Mouse (Mus musculus): ENCODE measurements around the gene Tfr2. TPM values are rescaled to one million over a fixed set of nuclear protein-coding genes. Genes with fewer than 3 reads are reported as not detected.

Tfr2 gene
- polyA plus RNA-seq, 2 experiments, result 37.6 to 45.7 TPM

DNA sequence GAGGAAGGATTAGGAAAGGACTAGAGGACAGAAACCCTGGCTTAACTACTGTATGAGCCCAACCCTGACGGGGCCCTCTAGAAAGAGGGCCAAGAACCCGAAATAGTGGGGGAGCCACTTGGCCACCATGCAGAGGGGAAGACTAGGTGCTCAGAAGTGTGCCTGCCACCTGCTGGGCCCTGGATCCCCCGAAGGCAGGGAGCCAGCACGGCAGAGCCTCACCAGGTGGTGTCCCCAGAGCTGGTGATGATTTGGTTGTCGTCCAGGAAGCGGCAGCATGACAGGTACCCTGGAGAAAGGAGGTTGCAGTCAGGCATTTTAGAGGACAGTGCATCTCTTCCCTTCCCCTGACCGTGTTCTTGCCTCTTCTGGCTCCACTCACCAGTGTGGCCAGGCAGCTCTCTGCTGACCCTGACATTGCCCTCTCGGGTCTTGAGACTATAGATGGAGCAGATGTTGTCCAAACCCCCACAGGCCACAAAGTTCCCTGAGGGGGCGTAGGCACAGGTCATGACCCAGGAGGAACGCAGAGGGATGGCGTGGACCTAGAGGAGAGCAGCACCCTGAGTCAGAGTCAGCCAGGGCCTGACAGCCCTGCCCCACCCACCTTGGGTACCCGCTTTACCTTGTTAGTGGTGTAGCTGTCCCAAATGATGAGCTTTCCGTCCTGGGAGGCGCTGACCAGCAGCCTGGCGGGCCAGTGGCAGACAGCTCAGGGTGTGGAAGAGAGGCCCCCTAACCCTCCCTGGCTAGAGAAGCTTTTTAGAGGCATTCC lies 40.2 kb upstream of the Tfr2 start:
- H3K4me2 ChIP-seq (ENCODE audit: low read depth), result no peak overlapping the region
- H3K4me3 ChIP-seq (ENCODE audit: insufficient read depth in 1 of 2, low read depth in 2 of 2, low read length in 2 of 2), result no peak overlapping the region
- no peak overlapping the region for H3K27ac ChIP-seq
- peaks cover 34% of the 10 kb centered on the region for H3K36me3 ChIP-seq (replicated peaks; ENCODE audit: control insufficient read depth, insufficient read depth, low read depth)
- peaks cover 4 to 13% of the 10 kb centered on the region in 2 experiments; a peak in 3 of 4 replicates for H3K4me1 ChIP-seq (replicated peaks; ENCODE audit: control insufficient read depth in 2 of 2, insufficient read depth in 2 of 2, low read length in 1 of 2)
- DNase-seq (ENCODE audit: low read depth in 3 of 3, low spot score in 3 of 3) (no peak), ATAC-seq (ENCODE audit: insufficient read depth) (no peak)
- TF ChIP-seq CTCF (IDR thresholded peaks at IDR 0.05; ENCODE audit: low read depth), result peak; percentile 2; the same call in 1 of the 2 replicates
- no peak for TF ChIP-seq EP300 (IDR thresholded peaks at IDR 0.05; ENCODE audit: low read depth)
- H3K9ac ChIP-seq (replicated peaks), result no peak overlapping the region
- H3K27me3 ChIP-seq (ENCODE audit: control insufficient read depth, insufficient read depth, low read length), result no peaks in the 10 kb centered on the region
- 78% methylated on average over 15 of the region's 15 CpGs for WGBS (ENCODE audit: insufficient replicate concordance)
- no peaks in the 10 kb centered on the region for H3K9me3 ChIP-seq (ENCODE audit: control insufficient read depth, low read length)

DNA sequence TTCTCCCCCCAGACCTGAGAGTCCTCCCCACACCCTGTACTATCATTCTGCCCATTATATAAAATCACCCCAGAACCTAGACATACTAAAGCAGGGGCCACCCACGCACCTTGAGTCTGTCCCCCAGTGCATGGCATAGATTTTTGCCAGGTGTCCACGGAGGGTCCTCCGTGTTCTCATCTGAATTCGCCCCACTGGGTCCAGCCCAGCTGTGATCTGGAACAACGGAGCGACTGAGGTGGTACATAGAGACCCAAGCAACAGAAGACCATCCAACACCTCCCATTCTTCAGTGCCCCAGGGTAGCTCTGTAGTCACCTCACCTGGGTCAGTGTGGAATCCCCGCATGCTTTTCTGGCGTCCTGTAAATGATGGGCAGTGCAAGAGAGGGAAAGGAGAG lies 39.6 kb upstream of the Tfr2 start:
- no peak for TF ChIP-seq CTCF (IDR thresholded peaks at IDR 0.05; ENCODE audit: low read depth)
- Histone ChIP-seq H3K4me1 (replicated peaks; ENCODE audit: control insufficient read depth in 2 of 2, insufficient read depth in 2 of 2, low read length in 1 of 2) (peaks cover 4 to 13% of the 10 kb centered on the region in 2 experiments; a peak in 3 of 4 replicates), H3K4me3 (ENCODE audit: insufficient read depth in 1 of 2, low read depth in 2 of 2, low read length in 2 of 2) (peak overlapping the region; percentile 33 to 68), H3K4me2 (ENCODE audit: low read depth) (peak overlapping the region; percentile 90), H3K36me3 (replicated peaks; ENCODE audit: control insufficient read depth, insufficient read depth, low read depth) (peaks cover 32% of the 10 kb centered on the region), H3K27me3 (ENCODE audit: control insufficient read depth, insufficient read depth, low read length) (no peaks in the 10 kb centered on the region), H3K9ac (replicated peaks) (no peak overlapping the region), H3K27ac (no peak overlapping the region), H3K9me3 (ENCODE audit: control insufficient read depth, low read length) (no peaks in the 10 kb centered on the region)
- ATAC-seq (ENCODE audit: insufficient read depth), result no peak
- WGBS (ENCODE audit: insufficient replicate concordance), result 83% methylated on average over 8 of the region's 8 CpGs
- no peak for DNase-seq (ENCODE audit: low read depth in 3 of 3, low spot score in 3 of 3)

DNA sequence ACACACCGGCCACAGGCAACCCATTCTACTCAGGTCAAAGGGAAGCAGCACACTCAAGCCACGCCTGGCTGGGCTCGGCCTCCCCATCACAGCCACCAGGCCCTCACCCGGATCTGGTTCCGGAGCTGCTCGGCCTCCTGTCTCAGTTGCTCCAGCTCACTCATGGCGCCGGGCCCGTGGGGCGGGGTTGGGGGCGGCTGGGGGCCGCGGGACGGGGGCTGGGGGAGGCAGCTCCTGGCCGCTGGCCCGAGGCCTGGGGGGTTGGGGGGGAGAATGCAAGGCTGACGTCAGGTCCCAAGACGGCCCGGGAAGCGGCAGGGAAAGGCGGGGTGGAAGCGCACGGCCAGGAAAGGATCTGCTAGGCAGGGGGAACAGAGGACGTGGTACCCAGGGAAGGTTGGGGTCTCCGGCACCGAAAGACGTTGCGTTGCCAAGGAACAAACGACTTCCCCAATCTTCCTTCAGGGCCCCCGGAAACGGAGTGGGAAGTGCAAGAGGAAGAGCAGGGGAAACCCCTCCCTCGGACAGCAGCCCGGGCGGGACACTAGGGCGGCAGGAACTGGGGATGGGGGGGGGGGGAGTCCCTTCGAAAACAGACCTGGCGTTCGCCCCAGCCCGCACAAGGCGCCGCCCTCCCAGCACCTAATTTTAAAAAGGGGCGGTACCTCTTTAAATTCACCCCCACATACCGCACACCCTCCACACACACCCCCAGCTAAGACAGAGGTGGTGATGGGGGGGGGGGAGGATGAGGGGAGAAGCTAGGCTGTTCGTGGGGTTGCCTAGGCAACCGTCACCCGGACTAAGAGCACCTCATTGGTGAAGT lies 38.8 kb upstream of the Tfr2 start:
- Histone ChIP-seq H3K9me3 (ENCODE audit: control insufficient read depth, low read length) (no peaks in the 10 kb centered on the region), H3K4me1 (replicated peaks; ENCODE audit: control insufficient read depth in 2 of 2, insufficient read depth in 2 of 2, low read length in 1 of 2) (peaks cover 4 to 13% of the 10 kb centered on the region in 2 experiments; a peak in 3 of 4 replicates), H3K4me2 (ENCODE audit: low read depth) (peak overlapping the region; percentile 90), H3K4me3 (ENCODE audit: insufficient read depth in 1 of 2, low read depth in 2 of 2, low read length in 2 of 2) (peak overlapping the region; percentile 68 to 95), H3K27me3 (ENCODE audit: control insufficient read depth, insufficient read depth, low read length) (no peaks in the 10 kb centered on the region), H3K9ac (replicated peaks) (peak overlapping the region; percentile 95), H3K27ac (no peak overlapping the region), H3K36me3 (replicated peaks; ENCODE audit: control insufficient read depth, insufficient read depth, low read depth) (peaks cover 32% of the 10 kb centered on the region)
- WGBS (ENCODE audit: insufficient replicate concordance), result 8% methylated on average over 41 of the region's 46 CpGs
- ATAC-seq (ENCODE audit: insufficient read depth) (peak; percentile 2), DNase-seq (ENCODE audit: low read depth in 3 of 3, low spot score in 3 of 3) (peak in 1 of 3 experiments; percentile 48)
- no peak for TF ChIP-seq EP300 (IDR thresholded peaks at IDR 0.05; ENCODE audit: low read depth)
- TF ChIP-seq CTCF (IDR thresholded peaks at IDR 0.05; ENCODE audit: low read depth), result no peak

DNA sequence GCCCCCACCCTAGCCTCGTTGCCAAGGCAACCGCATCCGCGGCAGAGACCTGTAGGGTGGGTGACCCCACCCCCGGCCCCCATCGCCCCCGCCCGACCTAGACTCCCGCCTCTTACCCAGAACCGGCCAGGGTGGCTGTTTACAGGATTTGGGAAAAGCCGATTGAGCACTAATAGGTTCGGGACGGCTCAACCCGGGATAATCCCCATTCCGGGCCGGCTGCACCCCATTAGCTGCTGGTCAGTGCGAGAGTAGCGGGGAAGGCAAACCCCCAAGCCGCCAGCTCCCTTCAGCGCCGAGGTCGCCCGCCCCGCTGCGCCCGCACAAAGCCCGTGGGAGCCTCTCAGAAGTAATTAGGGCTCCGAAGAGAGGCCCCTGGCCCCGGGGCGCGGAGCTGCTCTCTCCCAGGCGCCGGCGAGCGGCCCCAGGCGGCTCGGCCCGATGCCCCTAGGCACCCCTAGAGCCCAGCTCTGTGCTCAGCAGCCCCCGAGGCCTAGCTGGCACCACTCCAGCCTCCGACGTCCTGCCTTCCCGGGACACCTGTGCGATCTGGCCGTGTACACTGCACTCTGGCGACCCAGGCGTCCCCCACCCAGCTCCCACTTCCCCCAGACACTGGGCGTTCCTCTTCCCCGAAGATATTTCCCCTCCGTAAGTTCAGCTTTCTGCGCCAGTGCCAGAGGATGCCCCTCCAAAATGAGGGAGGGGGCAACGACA lies 38.1 kb upstream of the Tfr2 start:
- DNase-seq (ENCODE audit: low read depth in 3 of 3, low spot score in 3 of 3), result no peak
- Histone ChIP-seq H3K4me3 (ENCODE audit: insufficient read depth in 1 of 2, low read depth in 2 of 2, low read length in 2 of 2) (peak overlapping the region; percentile 68 to 95), H3K4me1 (replicated peaks; ENCODE audit: control insufficient read depth in 2 of 2, insufficient read depth in 2 of 2, low read length in 1 of 2) (peaks cover 4 to 9% of the 10 kb centered on the region in 2 experiments; a peak in 3 of 4 replicates)

More for the DNA sequence above, 38.1 kb upstream of the Tfr2 start:
- Histone ChIP-seq H3K27ac (peak overlapping the region; percentile 74), H3K27me3 (ENCODE audit: control insufficient read depth, insufficient read depth, low read length) (no peaks in the 10 kb centered on the region), H3K9ac (replicated peaks) (peak overlapping the region; percentile 95), H3K36me3 (replicated peaks; ENCODE audit: control insufficient read depth, insufficient read depth, low read depth) (peaks cover 32% of the 10 kb centered on the region), H3K4me2 (ENCODE audit: low read depth) (peak overlapping the region; percentile 90), H3K9me3 (ENCODE audit: control insufficient read depth, low read length) (no peaks in the 10 kb centered on the region)
- 1% methylated on average over 51 of the region's 51 CpGs for WGBS (ENCODE audit: insufficient replicate concordance)
- TF ChIP-seq EP300 (IDR thresholded peaks at IDR 0.05; ENCODE audit: low read depth) (no peak), CTCF (IDR thresholded peaks at IDR 0.05; ENCODE audit: low read depth) (no peak)
- ATAC-seq (ENCODE audit: insufficient read depth), result peak; percentile 9
